Mouse (Mus musculus): ENCODE results near the gene D930007J09Rik.

D930007J09Rik gene

GRCm38 (mm10) chr13:32759036-32759435, 43.6 kb downstream of the D930007J09Rik start:
- no peak for DNase-seq (ENCODE audit: low spot score in 2 of 2)

Measured in urinary bladder, adult 18-20 months (tissue).